Mouse (Mus musculus) ES-Bruce4 (cell line): Measurements from ENCODE around the gene Mrm1. TPM values are rescaled to one million over a fixed set of nuclear protein-coding genes. Genes with fewer than 3 reads are reported as not detected.
"Not testable (repeated sequence)": the region's sequence is repeated elsewhere in the genome, so short reads cannot be mapped to it uniquely, and the experiment has no call there.

Experiments
- H3K27ac ChIP-seq: 2 replicates; pipeline ENCODE4 v1.5.1; 2012; ENCODE audit warnings: low read length, inconsistent platforms; ENCODE audit not compliant: insufficient read depth
- H3K27me3 ChIP-seq: 2 replicates; pipeline ENCODE4 v1.6.1; 2012; ENCODE audit warnings: mild to moderate bottlenecking, low read length, inconsistent platforms; ENCODE audit not compliant: control insufficient read depth, poor library complexity, insufficient read depth, severe bottlenecking
- H3K36me3 ChIP-seq: 2 replicates; pipeline ENCODE4 v1.6.1; 2012; ENCODE audit warnings: inconsistent platforms, mild to moderate bottlenecking, low read length, moderate library complexity; ENCODE audit not compliant: control insufficient read depth, poor library complexity, insufficient read depth, severe bottlenecking
- H3K4me1 ChIP-seq: one replicate; pipeline ENCODE4 v1.8.1; 2011; ENCODE audit warnings: low read length; ENCODE audit not compliant: control insufficient read depth, insufficient read depth
- H3K4me3 ChIP-seq: 2 replicates; pipeline ENCODE4 v1.5.1; 2011; ENCODE audit warnings: low read depth, mild to moderate bottlenecking, low read length
- H3K9ac ChIP-seq: 2 replicates; pipeline ENCODE4 v1.6.1; 2012; ENCODE audit warnings: low read depth, mild to moderate bottlenecking, inconsistent platforms; ENCODE audit not compliant: poor library complexity, severe bottlenecking
- H3K9me3 ChIP-seq: replicated peaks from 2 replicates; pipeline ENCODE4 v1.6.1; 2012; ENCODE audit warnings: mild to moderate bottlenecking, low read length, inconsistent platforms; ENCODE audit not compliant: control insufficient read depth, poor library complexity, insufficient read depth, severe bottlenecking
- CTCF ChIP-seq: IDR thresholded peaks from one replicate; pipeline ENCODE4 v1.8.1; 2011; ENCODE audit warnings: low read depth, low read length
- EP300 ChIP-seq: IDR thresholded peaks from 2 replicates; pipeline ENCODE4 v1.6.1; 2011; ENCODE audit warnings: low read depth, low read length; ENCODE audit not compliant: insufficient read depth
- POLR2A ChIP-seq: IDR thresholded peaks from one replicate; pipeline ENCODE4 v1.8.1; 2011; ENCODE audit warnings: low read length; ENCODE audit not compliant: insufficient read depth
- polyA plus RNA-seq: library from polyadenylated mRNA; stranded (reverse); fragments of >200 nt; gene quantifications from 2 replicates; pipeline ENCODE4 v1.2.4, GENCODE M21; 2011; ENCODE audit warnings: low read depth; ENCODE audit not compliant: missing spikeins, insufficient read depth, insufficient read length

Gene Mrm1
- polyA plus RNA-seq, 1 experiment: 10.3 TPM

GRCm38 (mm10) chr11:84846741-84847474 is 27.6 kb upstream of the Mrm1 start:
- Histone ChIP-seq H3K36me3 (peaks cover 19% of the 10 kb centered on the region), H3K9ac (0 out of 2 replicates have a peak overlapping the region, but pooled peaks have one; percentile 15), H3K4me1 (peaks cover 3% of the 10 kb centered on the region), H3K27ac (peak overlapping the region; percentile 92), H3K4me3 (no peak overlapping the region), H3K9me3 (no peaks in the 10 kb centered on the region), H3K27me3 (no peaks in the 10 kb centered on the region)
- TF ChIP-seq POLR2A (no peak), CTCF (no peak), EP300 (no peak)

GRCm38 (mm10) chr11:84839330-84839729 is 20.0 kb upstream of the Mrm1 start:
- H3K4me3 ChIP-seq: no peak overlapping the region
- H3K27me3 ChIP-seq: no peaks in the 10 kb centered on the region
- no peaks in the 10 kb centered on the region for H3K4me1 ChIP-seq
- H3K9ac ChIP-seq: no peak overlapping the region
- TF ChIP-seq EP300 (no peak), POLR2A (no peak), CTCF (no peak)
- no peak overlapping the region for H3K27ac ChIP-seq
- no peaks in the 10 kb centered on the region for H3K9me3 ChIP-seq
- peaks cover 38% of the 10 kb centered on the region for H3K36me3 ChIP-seq

GRCm38 (mm10) chr11:84829495-84829894 is 10.2 kb upstream of the Mrm1 start:
- H3K4me3 ChIP-seq: peak overlapping the region; percentile 89
- not testable (repeated sequence) for H3K27me3 ChIP-seq, H3K9me3 ChIP-seq, H3K27ac ChIP-seq, H3K4me1 ChIP-seq
- peaks cover 12% of the 10 kb centered on the region; the same call in 1 of the 2 replicates for H3K36me3 ChIP-seq
- peak overlapping the region; percentile 40 for H3K9ac ChIP-seq

DNA sequence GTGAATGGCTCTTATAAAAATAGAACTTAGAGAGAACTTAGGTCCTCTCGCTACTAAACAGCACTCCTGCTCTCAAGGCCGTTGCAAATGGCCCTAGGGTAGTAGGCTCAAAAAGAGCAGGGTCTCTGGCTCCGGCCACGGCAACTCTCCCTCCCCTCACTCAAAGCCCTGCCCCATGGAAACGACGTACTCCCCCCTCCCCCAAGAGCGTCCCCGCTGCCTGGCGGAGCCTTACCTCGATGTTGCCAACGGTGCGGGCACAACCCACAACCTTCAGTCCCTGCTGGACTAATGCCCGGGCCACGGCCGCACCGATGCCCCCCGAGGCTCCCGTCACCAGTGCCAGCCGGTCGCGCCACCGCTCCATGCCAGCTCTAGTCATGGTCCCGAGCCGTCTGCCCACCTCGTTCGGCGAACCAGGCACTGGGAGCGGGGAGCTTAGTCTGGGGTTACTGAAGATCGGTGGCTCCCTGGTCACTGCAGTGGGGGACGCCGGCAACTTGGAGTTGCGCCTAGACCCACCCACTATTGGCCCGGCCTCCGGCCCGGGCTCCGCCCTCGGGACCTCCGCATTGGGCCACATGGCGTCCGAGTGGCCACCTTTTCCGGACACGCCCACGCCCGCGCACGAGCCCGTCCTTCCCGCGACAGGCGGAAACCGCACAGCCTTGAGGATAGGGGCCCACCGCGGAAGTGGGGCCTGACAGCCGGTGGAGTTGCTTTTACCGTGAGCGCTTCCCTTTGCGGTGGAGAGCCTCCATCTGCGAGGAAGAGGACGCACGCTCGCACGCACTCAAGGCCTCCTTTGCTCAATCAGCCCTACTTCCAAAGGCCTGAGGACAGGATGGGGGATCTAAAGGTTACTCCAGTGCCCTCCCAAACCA is 9.4 kb upstream of the Mrm1 start, which contains the start of gene Dhrs11:
Dhrs11 (minus strand) TSS at position 479 of the 884 bp plus-strand sequence.
- H3K9ac ChIP-seq: peak within 1 kb of the TSS; percentile 40
- H3K27me3 ChIP-seq: no peaks in the 10 kb centered on the region
- TF ChIP-seq CTCF (no peak), POLR2A (no peak), EP300 (no peak)
- H3K4me1 ChIP-seq: no peaks in the 10 kb centered on the region
- peak within 1 kb of the TSS; percentile 89 for H3K4me3 ChIP-seq
- peaks cover 7% of the 10 kb centered on the region; the same call in 1 of the 2 replicates for H3K36me3 ChIP-seq
- H3K27ac ChIP-seq: no peak within 1 kb of the TSS
- H3K9me3 ChIP-seq: no peaks in the 10 kb centered on the region

DNA sequence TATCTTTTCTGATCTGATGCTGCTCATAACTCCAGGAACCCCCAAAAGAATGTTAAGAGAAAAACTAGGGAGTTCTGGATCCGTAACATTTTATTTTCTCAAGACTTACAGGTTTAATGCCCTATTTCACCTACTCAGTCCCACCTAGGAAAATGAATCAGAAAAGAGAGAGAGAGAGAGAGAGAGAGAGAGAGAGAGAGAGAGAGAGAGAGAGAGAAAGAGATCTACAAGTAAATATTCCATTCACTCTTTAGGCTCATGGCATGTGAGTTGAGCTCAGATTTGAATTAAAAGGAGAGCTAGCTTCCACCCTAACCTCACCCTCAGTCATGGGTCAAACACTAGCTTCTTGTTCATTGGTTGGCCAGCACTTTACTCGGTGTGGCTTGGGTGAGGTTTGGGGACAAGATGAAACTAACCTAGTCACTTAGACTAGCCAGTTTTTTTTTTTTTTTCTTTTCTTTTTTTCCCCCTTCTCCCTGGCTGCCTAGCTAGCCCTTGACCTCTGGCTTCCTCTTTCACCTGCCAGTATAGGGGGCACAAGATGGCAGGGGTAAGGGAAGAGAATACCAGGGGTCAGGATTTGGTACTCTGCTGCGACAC is 8.7 kb upstream of the Mrm1 start:
- Histone ChIP-seq H3K4me1 (no peaks in the 10 kb centered on the region), H3K9me3 (no peaks in the 10 kb centered on the region), H3K27ac (no peak overlapping the region), H3K4me3 (peak overlapping the region; percentile 89), H3K9ac (peak overlapping the region; percentile 40), H3K27me3 (no peaks in the 10 kb centered on the region), H3K36me3 (peaks cover 5% of the 10 kb centered on the region; the same call in 1 of the 2 replicates)
- TF ChIP-seq POLR2A (no peak), CTCF (no peak), EP300 (no peak)

GRCm38 (mm10) chr11:84827492-84827891 is 8.2 kb upstream of the Mrm1 start:
- no peaks in the 10 kb centered on the region for H3K4me1 ChIP-seq
- no peak overlapping the region for H3K27ac ChIP-seq
- H3K9ac ChIP-seq: no peak overlapping the region
- no peak overlapping the region for H3K4me3 ChIP-seq
- no peaks in the 10 kb centered on the region for H3K27me3 ChIP-seq
- TF ChIP-seq EP300 (no peak), POLR2A (no peak), CTCF (no peak)
- H3K36me3 ChIP-seq: peaks cover under 1% of the 10 kb centered on the region; the same call in 1 of the 2 replicates
- H3K9me3 ChIP-seq: no peaks in the 10 kb centered on the region
